Mouse (Mus musculus) lung, postnatal 0 days (tissue): ENCODE data around the gene Apaf1.

ENCODE experiments used
- CTCF ChIP-seq: IDR thresholded peaks from 2 replicates; pipeline ENCODE4 v1.5.1; 2016; ENCODE audit warnings: antibody characterized with exemption, mild to moderate bottlenecking
- EP300 ChIP-seq: IDR thresholded peaks from 2 replicates; pipeline ENCODE4 v1.6.1; 2016; ENCODE audit warnings: antibody characterized with exemption, mild to moderate bottlenecking, control low read depth

DNA sequence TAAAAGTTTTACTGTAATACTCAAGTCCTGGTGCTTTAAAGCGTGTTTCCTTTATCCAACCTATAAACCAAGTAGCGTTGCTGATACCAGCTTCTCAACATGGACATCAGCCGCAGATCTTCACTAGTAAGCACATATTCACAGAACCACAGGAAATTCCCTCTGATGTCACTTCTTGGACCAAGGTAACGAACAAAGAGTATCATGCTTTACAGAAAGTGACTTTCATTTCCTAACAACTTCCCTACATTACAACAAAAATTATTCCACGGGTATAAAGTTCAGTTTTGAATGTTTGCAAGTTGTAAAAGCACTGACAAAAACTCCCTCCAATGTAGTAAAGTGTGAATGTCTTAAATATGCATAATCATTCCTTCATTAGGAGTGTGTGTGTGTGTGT lies 2.0 kb downstream of the Apaf1 start:
- TF ChIP-seq CTCF (no peak), EP300 (no peak)
